Mouse (Mus musculus) right cerebral cortex, postnatal 10 days (tissue): ENCODE results near the gene Hsf4.
"Not testable (repeated sequence)": the region's sequence is repeated elsewhere in the genome, so short reads cannot be mapped to it uniquely, and the experiment has no call there.

Experiments used
- DNase-seq, 2 experiments: peaks; one replicate each; pipeline ENCODE4 v3.0.0; 2021; ENCODE audit warnings: low spot score in 2 of 2

Gene Hsf4

DNA sequence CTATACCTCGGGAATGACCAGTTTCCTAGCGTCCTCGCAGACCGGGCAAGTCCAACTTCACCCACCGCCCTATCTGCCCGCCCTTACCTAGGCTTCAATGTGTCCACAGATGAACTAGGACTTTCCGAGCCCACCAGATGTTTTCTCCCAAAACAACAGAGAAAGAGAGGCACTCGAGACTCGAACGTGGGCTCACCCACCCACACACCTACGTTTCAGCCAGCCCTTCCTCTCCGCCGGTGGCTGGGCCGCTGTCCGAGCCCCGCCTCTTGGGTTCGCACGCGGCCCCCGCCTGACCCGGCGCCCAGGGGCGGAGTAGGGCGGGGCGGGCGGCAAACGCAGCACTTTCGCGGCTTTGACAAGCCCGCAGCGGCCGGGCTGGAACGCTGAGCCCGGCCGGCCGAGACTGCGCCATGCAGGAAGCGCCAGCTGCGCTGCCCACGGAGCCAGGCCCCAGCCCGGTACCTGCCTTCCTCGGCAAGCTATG is at the start of gene Hsf4:
Gene Hsf4, plus strand, starts transcription at position 341 of the 487 bp plus-strand sequence.
- no peak for DNase-seq

DNA sequence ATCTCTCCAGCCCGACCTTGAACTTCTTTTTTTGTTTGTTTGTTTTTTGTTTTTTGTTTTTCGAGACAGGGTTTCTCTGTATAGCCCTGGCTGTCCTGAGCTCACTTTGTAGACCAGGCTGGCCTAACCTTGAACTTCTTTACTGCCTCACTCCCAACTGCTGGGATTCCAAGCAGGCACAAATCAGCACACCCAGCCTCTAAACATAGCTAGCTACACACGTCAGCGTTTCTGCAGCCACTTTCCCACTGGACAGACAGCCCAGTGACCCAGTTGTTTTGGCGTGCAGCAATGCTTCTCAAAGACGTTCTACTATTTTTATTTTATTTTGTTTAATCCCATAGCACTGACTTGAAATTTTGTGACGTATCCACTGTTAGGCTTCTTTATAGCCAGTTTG is 45.8 kb upstream of the Hsf4 start:
- DNase-seq = no peak

DNA sequence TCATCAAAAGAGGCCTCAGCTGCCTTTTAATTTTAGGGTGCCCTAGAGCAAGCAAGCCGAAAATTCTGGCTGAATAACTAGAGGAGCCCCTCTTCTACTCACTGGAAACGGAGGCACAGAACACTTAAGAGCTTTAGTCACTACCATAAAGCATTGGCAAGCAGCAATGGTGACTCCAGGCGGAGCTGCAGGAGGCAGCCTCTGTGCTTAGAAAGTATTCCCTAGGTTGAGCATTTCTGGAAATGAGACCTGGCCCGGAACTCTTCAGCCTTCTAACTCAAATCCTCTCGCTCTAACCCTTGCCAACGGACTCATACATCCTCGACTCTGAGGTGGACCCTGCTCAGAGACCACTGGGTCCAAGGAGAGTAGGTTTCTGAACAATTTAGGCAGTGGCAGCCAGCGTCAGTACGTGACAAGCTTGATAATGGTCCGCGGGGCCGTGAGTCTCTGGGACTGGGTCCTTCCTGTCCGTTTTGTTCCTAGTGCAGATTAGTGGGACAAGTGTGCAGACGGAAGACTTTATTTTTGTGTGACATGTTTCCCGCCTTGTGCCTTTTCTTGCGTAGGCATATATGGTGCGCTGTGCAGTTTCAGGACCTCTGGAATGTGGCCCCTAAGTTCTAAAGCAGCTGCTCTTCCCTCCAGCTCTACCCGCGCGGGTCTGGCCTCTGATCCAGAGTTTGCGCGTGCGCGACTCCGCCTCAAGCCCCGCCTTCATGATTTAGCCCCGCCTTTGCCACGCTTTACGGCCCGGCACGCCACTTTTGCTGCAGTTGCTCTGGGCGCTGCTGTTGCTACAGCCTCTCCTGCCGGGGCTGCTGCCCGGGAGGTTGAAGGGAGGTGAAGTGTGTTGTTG is 45.0 kb upstream of the Hsf4 start, which contains the start of gene D230025D16Rik:
Gene D230025D16Rik, plus strand, starts transcription at position 733 of the 859 bp plus-strand sequence.
- DNase-seq = peak; percentile 96

DNA sequence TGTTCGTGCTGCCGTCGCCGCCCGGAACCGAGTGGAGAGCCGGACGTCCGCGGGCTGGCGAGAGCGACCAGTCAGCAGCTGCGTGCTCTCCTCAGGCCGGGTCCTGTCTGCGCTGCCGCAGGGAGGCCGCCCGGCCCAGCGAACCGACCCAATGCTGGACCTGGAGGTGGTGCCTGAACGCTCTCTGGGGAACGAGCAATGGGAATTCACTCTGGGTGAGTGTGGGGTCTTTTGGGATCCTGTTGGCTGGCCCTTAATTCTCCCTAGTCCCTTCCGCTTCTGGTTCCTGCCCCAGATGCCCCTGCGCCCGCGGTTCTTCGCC is 44.4 kb upstream of the Hsf4 start:
- no peak for DNase-seq

DNA sequence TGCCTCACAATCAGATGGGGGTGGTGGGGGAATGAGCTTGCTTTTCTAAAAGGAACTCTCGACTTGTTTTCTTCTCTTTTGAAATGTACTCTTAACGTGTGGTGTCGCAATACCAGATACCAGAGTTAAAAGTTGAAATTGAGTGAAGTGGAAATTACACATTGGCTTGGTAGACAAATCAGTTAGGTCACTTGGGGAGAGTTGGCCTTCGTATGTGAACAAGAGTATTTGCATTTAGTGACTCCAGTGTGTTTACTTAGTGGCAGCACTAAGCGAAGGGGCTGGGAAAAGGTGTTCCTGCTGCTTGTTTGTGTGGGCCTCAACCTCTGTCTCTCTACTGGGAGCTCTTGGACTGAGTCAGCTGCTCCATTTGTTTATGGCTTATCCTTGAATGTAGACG is 43.7 kb upstream of the Hsf4 start:
- no peak for DNase-seq

DNA sequence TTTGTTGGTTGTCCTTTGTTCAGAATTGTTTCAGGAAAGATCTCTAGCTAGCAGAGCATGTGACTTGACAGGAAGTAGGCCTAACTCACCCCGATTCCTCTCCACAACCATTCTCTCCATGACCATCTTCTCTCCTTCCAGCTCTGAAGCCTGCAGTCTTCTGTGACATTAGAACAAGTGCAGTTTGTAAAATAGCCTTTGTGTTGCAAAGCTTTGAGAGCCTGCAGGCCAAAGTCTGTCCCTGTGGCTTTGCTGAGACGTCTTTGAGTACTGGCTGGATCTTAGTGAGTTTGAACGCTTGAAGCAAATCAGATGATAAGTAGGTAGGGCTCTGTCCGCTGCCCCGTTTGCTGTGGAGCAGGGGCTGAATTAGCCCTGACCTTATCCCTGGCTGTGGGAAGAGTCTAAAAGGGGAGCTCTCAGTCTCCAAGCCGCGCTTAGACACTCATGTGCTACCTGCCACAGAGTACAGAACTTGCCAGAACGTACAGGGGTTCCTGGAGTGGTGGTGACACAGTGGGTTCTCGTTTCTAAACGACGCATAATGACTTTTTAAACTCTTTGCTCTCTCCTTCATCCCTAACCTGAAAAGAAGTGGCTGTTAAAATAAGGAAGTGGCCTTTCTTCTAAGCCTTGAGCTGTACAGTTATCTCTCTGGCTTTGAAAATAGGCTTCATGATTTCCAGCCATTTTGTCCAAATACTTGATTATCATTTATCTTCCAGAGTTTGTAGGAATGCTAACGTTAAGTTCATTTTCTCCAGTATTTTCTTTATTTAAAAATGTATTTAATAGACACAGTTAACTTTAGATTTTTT is 37.9 kb upstream of the Hsf4 start:
- no peak for DNase-seq

DNA sequence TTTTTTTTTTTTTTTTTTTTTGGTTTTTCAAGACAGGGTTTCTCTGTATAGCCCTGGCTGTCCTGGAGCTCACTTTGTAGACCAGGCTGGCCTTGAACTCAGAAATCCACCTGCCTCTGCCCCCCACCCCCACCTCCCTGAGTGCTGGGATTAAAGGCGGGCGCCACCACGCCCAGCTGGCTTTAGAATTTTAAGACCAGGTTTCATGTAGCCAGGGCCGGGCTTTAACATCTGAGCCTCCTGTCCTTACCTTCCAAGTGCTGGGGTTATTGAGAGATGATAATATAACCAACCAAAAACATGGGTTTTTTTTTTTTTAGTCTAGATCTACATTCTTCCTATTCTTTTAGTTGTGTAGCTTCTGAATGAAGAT is 37.3 kb upstream of the Hsf4 start:
- DNase-seq = not testable (repeated sequence)

DNA sequence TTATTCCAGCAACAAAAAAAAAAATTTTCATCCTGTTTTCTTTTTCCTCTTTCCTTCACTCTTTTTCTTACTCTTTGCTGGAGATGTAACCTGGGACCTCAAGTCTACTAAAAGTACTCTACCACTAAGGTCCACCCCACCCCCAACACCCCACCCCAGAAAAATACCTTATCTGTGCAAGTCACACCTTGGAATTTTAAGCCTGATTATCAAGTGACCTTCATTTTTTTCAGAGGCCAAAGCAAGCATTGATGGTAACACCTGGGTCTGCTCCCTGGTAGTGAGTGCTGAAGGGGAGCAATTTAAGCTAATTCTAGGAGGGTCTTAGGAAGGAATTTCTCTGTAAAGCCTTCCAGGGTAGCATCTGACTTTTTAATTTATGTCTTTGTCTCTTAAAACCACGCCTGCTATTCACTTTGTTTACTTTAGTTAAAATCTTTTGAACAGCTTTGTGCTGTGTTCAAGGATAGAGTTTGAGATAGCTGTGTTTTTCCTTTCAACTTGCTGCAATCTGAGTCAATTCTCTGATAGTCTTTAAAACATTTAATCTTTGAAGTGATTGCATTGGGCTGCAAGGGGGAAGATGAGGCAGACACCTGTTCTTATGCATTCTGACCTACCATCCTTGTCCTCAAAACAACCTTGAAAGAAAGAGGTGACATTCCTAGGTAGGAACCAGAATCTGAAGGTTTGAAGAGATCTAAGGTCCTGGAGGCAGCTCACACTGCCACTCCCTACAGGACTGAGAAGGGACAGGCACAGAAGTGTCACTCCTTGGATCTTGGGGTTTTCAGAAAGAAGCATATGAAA is 36.3 kb upstream of the Hsf4 start:
- no peak for DNase-seq

DNA sequence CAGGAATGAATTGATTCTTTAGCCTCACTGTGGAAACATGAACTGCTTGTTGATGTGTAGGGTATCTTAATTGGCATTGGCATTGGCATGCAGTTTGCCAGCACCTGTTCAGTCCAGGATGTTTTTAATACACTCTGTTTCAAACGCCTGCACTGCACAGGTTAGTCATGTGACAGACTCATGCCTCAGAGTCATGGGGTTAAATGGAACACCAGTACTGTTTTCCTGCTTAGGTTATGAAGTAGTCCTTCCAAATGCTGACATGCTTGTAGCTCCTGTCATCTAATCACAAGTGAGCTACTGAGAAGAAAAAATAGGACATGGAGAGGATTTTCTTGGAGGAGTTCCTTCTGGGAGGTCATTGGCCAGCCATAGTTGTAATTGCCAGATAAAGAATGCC is 34.4 kb upstream of the Hsf4 start:
- DNase-seq = no peak

DNA sequence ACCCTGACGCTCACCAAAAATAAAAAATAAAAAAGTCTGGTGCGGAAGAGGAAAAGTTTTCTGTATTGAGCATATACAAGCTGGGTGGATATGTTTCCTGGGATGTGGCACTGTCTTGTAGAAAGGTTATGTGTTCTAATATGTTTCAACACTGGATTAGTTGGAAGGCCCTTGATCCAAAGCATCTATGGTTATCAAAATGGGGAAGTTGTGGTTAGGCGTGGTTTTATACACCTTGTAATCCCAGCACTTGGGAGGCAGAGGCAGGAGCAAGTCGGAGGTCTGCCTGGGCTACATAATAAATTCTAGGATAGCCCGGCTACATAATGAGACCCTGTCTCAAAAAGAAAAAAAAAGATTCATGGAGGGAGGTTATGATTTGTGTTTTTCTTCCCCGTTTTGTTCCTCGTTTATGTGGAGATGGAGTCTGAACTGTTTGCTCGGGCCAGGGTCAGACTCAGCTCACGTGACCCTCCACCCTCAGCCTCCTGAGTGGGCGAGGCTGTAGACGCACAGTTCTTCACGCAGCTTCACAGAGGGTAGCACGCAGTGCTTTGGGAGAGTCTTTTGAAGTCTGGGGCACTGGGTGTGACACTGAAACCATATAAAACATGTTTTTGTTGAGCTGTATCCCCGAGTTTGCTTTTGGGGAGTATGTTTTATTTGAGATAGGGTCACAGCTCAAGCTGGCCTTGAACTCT is 32.0 kb upstream of the Hsf4 start:
- DNase-seq = no peak

DNA sequence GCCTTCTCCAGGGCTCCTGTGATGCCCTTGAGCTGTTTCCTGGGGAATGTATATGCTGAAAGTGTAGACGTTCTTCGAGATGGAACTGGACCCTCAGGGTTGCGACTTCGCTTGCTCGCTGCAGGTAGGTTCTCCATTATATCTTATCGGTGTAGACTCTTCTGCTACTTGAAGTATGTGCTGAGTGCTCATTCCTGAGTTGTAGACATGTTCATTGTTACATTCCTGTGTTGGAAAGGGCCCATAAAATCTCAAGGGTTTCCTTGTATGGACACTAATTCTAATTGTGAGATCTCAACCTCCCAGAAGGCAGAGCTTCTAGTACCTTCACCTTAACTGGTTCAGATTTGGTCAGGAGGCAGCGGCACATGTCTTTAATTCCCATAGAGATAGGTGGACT is 28.6 kb upstream of the Hsf4 start:
- DNase-seq = no peak

DNA sequence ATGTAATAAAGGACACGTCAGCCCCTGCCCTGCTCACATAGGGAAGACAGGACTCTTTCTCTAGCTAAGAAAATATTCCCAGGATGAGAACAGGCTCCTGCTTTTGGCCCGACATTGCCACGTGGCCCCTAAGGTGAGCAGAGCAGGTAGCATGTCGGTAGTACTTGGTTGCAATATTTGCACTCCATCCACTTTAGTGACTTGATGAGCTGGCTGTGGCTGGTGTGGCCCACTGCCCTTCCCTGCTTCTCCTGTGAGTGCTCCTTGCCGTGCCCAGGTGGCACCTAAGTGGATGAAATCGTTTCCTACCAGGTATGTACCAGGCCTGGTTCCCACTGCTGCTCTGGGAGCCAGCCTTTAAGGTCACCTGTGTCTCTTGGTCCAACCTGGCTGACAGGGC is 17.6 kb upstream of the Hsf4 start:
- no peak for DNase-seq

DNA sequence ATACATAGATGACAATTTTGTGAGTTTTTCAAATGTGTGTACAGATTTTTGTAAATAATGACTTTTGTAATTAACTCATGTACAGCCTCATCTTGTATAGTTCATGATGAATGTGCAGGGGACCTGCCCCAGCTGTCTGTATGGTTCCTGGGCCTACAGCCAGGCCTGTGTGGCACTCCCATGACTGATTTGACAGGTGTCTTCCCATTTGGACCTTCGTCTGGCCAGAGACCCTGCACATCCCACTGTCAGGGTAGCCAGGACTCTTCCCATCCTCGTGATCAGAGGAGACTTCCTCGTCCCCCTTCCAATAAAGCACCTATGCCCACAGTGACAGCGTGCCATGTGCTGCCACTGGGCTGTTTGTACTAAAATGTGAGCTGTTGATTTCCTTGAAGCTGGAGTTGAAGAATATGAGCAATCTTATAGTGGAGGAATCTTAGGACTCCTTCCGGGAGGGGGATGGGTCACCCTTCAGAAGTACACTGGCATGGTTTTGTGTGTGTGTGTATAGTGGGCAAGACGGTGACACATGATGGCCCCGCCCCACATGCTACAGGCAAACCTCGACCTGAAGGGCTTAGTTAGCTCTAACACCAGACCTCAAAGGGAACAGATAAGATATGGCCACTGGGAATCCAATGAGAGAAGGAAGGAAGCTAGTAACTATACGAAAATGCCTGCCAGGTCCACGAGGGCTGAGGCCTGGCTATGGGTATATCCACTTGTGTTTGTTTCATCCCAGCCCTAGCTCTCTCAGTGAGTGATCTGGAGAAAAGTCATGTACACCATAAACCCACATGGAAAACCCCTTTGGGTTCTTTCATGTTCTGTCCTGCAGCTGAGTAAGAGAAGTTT is 16.7 kb upstream of the Hsf4 start:
- DNase-seq = peak in 1 of 2 experiments; percentile 28

DNA sequence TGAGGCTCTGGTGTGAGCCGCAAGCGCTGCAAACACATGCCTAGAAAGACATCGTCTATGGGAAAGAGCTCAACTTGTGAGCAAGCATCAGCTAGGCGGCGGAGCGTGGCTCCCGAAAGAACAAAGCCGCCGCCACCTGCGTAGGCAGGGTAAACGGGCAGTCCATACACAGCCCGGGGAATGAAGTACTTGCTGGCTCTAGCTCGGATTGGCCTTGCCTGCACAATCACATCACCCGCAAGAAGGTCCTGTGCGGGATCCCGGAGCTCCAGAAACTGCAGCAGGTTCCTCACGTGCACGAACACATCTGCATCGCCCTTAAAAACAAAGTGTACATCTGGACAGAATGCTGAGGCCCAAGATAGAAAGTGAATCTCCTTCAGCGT is 15.8 kb upstream of the Hsf4 start:
- no peak for DNase-seq

DNA sequence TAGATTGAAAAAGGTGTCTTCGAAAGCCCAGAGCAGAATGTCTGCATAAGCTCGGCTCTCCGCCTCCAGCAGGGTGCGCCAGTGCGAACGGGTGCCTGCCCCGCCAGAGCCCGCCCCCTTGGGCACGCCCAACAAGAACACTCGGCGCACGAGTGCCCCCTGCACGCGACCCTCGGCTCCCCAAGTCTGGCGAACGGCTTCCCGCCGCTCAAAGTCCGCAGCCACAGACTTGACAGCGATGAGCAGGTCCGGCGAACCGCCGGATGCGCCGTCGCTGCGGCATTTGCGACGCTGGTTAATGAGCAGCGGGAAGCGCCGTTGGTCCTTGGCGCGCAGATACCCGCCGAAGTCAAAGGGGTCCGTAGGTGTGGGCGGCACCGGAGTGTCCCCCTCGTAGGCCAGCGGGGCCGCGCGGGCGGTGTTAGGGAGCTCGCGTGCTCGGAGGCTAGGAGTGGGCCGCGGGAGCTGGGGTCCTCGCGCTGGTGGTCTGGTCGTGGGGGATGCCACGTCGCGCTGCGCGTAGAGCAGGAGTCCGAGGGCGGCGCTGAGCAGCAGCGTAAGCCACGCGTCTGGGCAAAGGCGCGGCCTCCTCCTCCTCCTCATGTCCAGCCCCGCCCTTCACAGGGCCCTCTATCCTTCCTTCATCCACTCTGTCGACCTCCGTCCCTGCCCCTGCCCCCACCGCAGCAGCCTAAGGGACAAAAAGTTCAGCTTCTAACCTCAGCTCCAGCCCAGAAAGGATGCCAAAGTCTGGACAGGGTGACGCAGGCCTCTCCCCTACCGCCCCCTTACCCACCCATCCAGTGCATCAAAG is 15.2 kb upstream of the Hsf4 start:
- peak; percentile 92 to 93 for DNase-seq

DNA sequence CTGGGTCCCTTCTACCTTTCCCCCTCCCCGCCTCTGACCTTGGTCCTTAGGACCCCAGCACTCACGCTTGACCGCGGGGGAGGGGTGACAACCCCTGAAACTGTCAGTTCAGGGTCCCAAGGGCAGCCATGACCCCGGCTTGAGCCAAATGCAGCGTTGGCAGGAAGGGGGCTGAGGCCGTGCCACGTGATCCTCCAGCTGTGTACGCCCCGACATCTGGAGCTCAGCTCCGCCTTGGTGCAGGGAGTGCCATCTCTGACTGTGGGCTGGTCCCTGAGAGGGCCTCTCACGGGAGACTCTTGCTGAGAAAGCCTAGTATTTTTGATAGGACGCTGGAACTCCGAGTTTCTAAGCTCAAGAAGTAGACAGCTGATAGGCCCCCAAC is 14.6 kb upstream of the Hsf4 start, which contains the start of gene B3gnt9:
Gene B3gnt9, minus strand, starts transcription at position 188 of the 385 bp plus-strand sequence.
- peak; percentile 58 to 66 for DNase-seq

DNA sequence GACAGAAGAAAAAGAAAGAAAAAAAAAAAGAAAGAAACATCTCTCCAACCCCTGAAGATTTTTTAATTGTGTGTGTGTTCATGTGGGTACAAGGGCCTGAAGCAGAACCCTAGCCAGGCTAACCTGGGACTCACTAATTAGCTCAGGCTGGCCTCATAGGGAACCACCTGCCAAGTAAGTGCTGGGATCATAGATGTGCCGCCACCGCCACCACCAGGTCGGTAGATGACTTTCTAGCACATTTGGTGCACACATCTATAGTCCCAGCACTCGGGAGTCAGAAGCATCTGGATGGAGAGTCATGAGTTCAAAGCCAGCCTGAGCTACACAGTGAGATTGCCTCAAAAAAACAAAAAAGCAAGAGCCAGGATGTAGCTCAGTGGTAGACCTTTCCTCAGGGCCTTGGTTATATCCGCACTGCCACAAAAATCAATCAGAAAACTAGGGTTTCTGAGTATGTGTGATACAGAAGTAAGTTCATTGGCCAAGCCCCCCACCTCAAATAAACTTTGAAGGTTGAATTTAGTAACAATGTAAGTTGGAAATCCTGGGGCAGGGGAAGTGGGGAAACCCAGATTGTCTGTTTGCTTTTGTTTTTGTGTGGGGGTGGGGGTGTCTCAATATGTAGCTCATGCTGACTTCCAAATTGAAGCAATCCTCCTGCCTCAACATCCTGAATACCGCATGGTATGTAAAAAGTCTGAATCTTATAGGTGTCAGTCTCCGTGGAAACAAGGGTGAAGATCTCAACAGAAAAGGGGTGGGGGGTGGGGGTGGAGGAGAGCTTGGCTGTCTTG is 12.1 kb upstream of the Hsf4 start:
- DNase-seq = peak in 1 of 2 experiments; percentile 23

DNA sequence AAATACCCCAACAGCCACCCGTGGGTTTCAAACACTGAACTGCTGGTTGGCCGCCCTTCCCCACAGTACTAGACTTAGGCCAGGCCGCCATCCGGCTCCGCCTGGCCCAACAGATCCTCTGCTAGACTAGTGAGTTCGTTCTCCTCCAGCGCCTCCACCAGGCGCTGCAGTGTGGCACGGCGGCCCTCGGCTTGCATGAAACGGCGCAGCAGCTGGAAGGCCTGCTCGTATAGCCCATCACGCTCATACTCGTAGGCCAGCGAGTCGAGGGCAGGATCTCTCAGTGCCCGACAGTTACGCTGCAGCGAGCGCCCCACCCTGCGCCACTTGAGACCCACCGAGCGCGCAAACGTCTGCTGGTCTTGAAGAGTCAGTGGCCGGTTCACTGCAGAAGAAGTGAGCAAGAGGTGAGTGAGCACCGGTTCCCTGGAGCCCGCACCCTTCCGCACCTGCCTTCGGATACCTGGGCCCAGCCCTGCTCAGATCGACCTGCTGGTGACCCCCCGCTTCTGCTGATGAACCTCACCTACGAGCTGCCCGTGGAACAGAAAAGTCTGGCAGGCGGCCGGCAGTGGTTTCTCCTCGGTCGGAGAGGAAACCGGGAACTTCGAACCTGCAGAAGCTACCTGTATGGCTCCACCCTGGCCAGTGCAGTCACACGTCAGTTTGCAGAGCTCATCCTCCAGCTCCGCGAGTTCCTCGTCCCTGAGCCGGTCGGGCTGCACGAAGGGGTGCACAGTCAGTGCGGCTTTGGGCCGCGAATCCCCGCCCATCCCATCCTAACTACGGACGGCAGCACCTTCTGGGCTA is 10.5 kb upstream of the Hsf4 start:
- peak; percentile 47 to 58 for DNase-seq
